Mouse (Mus musculus): ENCODE measurements around the gene Zfp385b.

Zfp385b gene

DNA sequence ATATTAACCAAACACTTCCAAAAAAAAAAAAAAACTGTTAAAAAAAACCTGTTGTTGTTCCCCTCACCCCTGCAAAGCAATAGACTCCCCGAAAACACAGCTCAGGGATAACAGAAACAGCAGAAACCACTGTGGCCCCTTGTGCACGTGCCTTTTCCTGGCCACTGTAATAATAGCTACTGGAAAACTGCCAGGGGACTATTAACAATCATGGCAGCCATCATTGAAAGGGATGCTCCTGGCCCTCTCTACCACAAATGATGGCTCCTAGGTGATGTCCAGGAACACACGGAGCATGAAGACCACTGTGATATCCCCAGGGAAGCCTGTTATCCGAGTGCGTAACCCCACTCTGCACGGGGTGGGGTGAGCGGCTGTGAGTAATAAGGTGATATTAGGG is 304.4 kb downstream of the Zfp385b start:
- DNase-seq: no peak

- DNase-seq: no peak
Observed at GRCm38 (mm10) chr2:77514476-77514875, 305.0 kb downstream of the Zfp385b start.

DNA sequence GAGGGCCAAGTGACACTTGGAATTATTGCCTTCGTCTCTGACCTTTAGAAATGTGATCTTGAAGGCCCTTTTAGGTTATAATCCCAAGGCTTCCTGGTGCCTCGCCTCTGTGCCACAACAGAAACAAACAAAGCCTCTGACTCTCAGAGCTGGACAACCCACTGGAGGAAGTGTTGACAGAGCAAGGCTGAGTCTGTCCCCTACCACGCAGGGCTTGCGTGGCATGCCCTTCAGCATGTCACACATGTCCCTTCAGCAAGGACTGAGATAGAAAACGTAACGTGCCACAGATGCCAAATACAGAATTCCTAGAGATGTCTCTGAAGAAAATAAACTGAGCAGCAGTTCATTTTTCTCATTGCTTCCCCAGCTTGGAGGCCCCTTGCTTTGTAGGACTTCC is 310.7 kb downstream of the Zfp385b start:
- DNase-seq: no peak

- no peak for DNase-seq
Observed at GRCm38 (mm10) chr2:77506308-77506707, 313.1 kb downstream of the Zfp385b start.

DNA sequence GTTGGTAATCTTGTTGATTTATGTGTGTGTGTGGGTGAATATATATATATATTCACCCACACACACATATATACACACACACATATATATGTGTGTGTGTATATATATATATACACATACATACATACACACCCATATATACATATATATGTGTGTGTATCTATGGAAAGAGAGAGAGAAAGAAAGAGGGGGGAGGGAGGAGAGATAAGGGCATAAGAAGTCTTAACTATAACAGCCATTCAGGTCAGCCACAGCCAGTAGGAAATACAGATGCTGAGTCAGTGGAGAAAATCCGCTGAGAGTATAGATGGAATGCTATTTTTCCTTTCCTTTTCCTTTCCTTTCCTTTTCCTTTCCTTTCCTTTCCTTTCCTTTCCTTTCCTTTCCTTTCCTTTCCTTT is 313.8 kb downstream of the Zfp385b start:
- DNase-seq: no peak

GRCm38 (mm10) chr2:77503674-77504351 is 315.6 kb downstream of the Zfp385b start:
- no peak for DNase-seq

DNA sequence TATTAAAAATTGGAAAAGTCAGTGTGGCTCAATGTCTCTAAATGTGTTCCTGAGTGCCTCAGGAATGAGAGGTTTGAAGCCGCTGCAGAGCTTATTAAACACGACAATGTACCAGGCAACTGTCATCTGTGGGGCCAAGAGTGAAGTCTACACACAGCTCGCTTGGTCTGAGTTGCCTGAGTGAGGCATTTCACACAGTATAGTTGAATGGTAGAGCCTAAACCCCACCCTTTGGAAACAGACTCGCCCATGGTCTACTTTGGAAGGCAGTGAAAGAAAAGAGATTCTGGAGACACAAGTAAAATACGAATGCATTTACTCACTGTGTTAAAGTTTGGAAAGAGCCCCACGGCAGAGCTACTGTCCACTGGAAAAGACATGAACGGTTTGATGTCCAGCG is 316.2 kb downstream of the Zfp385b start:
- no peak for DNase-seq

DNA sequence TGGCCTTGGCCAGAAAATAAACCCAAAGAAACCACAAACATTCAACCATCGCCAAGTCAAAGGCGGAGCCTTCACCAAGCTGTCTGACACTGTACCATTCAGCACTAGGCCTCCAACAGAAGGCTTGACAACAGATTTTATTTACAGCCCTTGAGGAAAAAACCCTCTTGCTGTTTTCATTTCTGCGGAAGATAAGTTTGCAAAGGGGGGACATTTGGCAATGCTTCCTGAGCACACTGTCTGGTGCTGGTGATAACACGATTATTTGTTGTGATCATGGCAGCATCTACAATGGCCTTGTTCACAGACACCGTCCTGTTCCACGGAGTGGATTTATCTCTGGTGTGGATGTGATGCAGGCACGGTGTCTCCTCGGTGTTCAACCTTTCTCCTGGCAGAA is 317.0 kb downstream of the Zfp385b start:
- DNase-seq: no peak

DNA sequence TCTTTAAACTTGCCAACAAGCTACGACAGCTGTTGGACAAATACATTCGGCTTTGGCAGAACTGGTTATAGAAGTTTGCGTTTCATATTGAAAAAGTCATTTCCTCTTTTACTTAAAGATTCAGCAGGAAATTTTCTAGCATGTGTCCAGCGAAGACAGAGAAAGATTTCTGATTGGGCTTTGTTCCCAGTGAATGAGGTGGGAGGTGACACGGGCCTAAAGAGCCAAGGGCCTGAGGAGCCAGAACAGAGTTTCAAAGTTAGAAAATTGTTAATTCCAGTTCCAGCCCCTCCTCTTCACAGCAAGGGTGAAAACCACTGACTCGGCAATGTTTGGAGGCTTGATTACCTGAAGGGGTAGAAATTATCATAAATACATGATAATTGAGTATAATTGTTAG is 319.0 kb downstream of the Zfp385b start:
- DNase-seq: no peak

GRCm38 (mm10) chr2:77498379-77498778 is 321.1 kb downstream of the Zfp385b start:
- DNase-seq: no peak

DNA sequence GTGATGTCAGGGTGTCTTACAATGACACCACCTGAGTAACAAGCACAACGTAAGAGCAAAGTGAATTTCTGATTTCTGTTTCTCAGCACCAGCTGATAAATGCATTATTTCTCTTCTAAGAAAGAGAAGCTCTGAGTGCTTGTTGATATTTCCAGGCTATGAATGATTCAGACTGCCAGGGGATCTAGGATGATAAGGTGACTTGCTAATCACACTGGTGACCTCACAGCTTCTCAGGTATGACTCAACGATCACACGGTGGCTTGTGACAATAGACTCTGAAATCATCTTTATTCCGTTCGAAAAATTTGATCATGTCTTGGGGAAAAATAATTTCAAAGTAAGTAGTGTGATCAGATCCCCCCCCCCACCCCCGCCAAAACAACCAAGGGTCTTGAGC is 321.5 kb downstream of the Zfp385b start:
- no peak for DNase-seq

DNA sequence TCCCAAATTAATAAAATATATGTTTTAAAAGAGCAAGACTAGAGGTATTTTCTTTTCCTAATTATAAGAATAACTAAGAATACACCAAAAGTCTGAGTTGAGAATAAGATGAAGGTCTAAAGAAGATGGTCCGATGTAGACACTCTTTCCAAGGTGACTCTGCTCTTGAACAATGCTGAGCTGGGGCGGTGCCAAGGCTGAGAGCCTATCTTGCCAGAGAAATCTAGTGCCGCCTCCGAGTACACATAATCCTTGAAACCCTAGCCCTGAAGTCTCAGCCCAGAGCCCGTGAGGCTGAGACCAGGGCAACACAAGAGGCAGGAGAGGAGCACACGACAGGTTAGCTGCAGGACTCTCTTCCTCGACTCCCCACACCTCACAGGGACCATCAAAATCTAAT is 323.4 kb downstream of the Zfp385b start:
- no peak for DNase-seq

DNA sequence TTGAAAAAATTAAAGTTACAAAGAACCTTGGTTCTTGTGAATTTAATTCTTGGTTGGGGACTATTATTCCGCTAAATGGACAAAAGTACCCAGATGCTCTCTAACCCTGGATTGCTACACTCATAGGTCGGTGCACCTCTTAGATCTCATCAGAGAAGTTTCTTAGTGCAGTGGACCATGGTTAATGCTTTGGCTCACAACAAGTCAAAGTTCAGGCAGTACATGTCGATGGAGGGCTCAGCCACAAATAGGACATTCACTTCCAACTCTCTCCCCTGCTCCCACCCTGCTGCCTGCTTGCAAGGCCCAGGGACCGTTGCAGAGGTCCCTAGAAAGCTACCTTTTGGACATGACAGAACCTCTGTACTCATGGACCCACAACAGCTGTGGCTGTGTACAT is 324.1 kb downstream of the Zfp385b start:
- no peak for DNase-seq

GRCm38 (mm10) chr2:77493695-77494094 is 325.7 kb downstream of the Zfp385b start:
- no peak for DNase-seq

DNA sequence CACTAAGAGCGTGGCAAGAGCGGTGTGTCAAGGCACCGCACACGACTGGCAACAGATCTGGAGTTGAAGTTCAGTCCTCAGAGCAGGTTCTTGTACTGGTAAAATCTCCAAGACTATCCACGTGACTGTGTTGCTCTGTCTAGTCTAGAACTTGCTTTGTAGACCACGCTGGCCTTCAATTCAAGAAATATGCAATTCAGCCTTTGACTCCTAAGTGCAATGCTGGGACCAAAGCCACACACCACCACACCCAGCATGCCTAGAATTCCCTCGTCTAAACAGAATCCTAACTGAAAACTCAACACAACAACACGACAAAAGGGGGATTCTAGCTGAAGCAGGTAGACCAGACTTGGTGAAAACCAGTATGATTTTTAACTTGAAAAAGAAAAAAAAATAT is 332.3 kb downstream of the Zfp385b start:
- DNase-seq: no peak

GRCm38 (mm10) chr2:77481274-77481673 is 338.2 kb downstream of the Zfp385b start:
- DNase-seq: no peak

- no peak for DNase-seq
Observed at GRCm38 (mm10) chr2:77477536-77477935, 341.9 kb downstream of the Zfp385b start.

GRCm38 (mm10) chr2:77476444-77476843 is 343.0 kb downstream of the Zfp385b start:
- DNase-seq: no peak

DNA sequence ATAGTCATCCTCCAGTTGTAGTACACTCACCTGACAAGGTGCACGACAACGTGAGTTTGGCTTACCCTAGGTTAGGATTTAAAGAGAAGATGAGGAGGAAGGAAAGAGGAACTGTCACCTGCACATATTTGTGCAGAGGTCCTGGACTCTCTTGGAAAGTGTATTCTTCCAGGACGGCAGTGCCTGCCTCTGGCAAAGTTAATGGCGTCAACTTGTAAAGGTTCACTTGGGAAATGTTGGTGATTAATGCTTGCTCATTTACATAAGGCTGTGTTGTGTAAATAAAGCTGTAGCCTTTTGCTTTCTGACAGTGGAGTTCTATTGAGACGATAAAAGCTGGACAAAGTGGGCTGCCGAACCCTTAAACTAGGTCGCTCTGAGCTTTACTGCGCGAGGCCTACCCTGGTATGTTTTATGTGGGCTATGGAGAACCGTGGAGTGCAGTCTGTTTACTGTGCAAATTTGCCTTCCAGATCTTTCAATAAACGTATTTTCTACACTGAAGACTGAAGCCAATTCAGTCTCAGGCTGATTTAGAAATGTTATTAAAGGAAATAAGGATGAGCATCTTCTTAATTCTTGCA is 347.1 kb downstream of the Zfp385b start:
- DNase-seq: no peak

- DNase-seq: no peak
Observed at GRCm38 (mm10) chr2:77470716-77471115, 348.7 kb downstream of the Zfp385b start.

DNA sequence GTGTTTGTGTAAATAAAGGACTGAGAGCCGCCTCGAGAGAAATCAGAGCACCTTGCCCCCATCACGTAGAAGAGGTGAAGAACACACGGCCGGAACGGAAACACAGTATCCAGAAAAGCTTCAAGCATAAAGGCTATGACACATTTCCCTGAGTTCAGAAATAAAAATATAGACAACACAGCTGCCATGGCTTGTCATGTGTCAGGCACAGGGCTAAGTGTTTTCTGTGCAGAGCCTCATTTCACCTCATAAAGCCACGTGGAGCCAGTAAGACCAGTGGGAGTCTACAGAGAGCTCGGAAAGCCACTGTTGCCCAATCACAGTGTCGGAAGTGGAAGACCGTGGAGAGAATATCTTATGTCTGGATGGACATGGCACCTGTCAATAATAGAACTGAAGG is 358.0 kb downstream of the Zfp385b start:
- DNase-seq: no peak

DNA sequence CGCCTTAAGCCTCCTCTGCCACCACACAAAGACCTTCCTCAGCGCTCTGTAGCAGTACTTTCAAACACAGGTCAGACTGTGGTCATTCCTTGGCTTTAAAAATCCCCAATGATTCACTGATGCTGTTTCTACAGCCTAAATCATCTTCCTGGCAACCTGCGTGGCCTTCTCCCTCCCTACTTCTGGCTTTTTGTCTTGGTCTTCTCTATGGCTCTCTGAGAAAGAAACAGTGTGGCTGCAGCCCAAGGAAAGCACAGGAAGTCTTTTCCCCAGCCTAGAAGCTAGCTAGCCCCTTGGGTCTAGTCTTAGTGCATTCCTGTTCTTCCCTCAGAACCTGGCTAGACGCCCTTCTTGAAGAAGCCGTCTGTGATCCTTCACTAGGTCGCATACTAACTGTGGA is 359.4 kb downstream of the Zfp385b start:
- DNase-seq: no peak

DNA sequence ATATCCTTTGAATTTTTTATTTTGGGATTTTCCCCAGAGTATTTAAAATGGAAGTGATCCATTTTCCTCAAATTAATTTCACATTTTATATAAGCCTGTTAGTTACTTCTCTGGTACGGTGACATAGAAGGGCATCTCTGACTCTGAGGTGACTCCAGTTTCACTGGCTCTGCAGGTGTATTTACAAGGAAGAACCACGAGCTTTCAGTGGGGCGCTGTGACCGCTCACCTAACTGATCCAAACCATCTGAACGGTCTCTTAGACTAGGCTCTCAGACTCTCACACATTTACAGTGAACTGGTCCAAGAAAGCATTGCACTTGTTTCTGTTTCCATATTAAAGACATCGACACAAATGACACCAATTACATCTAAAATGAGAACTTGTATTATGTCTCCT is 361.0 kb downstream of the Zfp385b start:
- DNase-seq: no peak

- no peak for DNase-seq
Observed at GRCm38 (mm10) chr2:77457120-77457519, 362.3 kb downstream of the Zfp385b start.

DNA sequence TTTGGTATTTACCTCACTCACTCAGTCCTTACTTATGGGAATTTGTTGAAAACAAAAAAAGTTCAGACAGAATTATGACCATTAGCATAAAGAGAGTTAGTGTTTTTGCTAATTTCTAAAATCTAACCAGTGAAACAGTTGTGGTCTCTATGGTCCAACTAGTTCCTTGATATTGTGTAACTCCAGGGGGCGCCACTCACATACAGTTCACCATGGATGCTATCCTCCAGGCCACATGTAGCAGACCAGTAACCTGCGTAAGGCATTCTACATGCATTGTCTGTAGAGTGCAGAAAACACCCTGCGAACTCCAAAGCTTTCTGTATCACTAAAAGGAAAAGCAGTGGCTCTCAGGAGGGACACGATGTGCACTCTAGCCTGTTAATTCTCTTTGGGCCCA is 362.8 kb downstream of the Zfp385b start:
- DNase-seq: no peak

Measured in thymus, postnatal 36 days (tissue).